Mouse (Mus musculus) lung, embryonic 16.5 days (tissue): ENCODE measurements around the gene Theg. TPM values are rescaled to one million over a fixed set of nuclear protein-coding genes. Genes with fewer than 3 reads are reported as not detected.
A peak's percentile ranks its signal among the peaks of the same experiment; 100 is the strongest.

Source experiments
- ATAC-seq: fragments of 200-750 bp; cut with Nextera tagmentation; 2 replicates; pipeline ENCODE4 v1.8.0; 2017; ENCODE audit warnings: low read depth, mild to moderate bottlenecking, moderate library complexity
- H3K27ac ChIP-seq: fragments of 300-500 bp; sonication (generic); 2 replicates; pipeline ENCODE4 v1.5.1; 2014; ENCODE audit warnings: mild to moderate bottlenecking, control low read depth, low read length
- H3K27me3 ChIP-seq: fragments of 300-500 bp; sonication (generic); 2 replicates; pipeline ENCODE4 v1.6.1; 2014; ENCODE audit warnings: low read depth, low read length, mixed read lengths; ENCODE audit not compliant: control insufficient read depth, insufficient read depth
- H3K36me3 ChIP-seq: fragments of 300-500 bp; sonication (generic); 2 replicates; pipeline ENCODE4 v1.6.1; 2014; ENCODE audit warnings: low read length; ENCODE audit not compliant: control insufficient read depth, insufficient read depth
- H3K4me1 ChIP-seq: fragments of 300-500 bp; sonication (generic); replicated peaks from 2 replicates; pipeline ENCODE4 v1.6.1; 2014; ENCODE audit warnings: low read length, mixed read lengths; ENCODE audit not compliant: control insufficient read depth, insufficient read depth
- H3K4me2 ChIP-seq: fragments of 300-500 bp; sonication (generic); 2 replicates; pipeline ENCODE4 v1.6.1; 2014; ENCODE audit warnings: low read depth, low read length, control low read depth
- H3K4me3 ChIP-seq: fragments of 300-500 bp; sonication (generic); 2 replicates; pipeline ENCODE4 v1.5.1; 2014; ENCODE audit warnings: mild to moderate bottlenecking, low read length, control low read depth
- H3K9ac ChIP-seq: fragments of 300-500 bp; sonication (generic); 2 replicates; pipeline ENCODE4 v1.6.1; 2014; ENCODE audit warnings: low read length, control low read depth
- H3K9me3 ChIP-seq: fragments of 300-500 bp; sonication (generic); 2 replicates; pipeline ENCODE4 v1.6.1; 2016; ENCODE audit warnings: low read length; ENCODE audit not compliant: control insufficient read depth
- WGBS: fragments of 180-500 bp; shearing (Covaris S2); extraction: QIAGEN DNeasy Blood & Tissue Kit; methylation state at CpG from one replicate; pipeline ENCODE4 v1.1.7; 2014; 5-methylcytosine and 5-hydroxymethylcytosine counted together
- polyA plus RNA-seq: library from polyadenylated mRNA; unstranded; fragments of >200 nt; fragmentation: Nextera tagmentation; extraction: Ambion mirVana; gene quantifications from 2 replicates; pipeline ENCODE4 v1.2.1, GENCODE M21; 2015

The Theg gene
- polyA plus RNA-seq, 1 experiment from 2014 or later: not detected

- no peaks in the 10 kb centered on the region for H3K9me3 ChIP-seq
- H3K4me3 ChIP-seq: no peak overlapping the region
- H3K36me3 ChIP-seq: no peaks in the 10 kb centered on the region
- WGBS: 85% methylated on average over 6 of the region's 6 CpGs
- no peaks in the 10 kb centered on the region for H3K4me1 ChIP-seq
- H3K4me2 ChIP-seq: no peak overlapping the region
- no peak overlapping the region for H3K27ac ChIP-seq
- H3K9ac ChIP-seq: no peak overlapping the region
- no peaks in the 10 kb centered on the region for H3K27me3 ChIP-seq
- no peak for ATAC-seq
Observed at GRCm38 (mm10) chr10:79574796-79575195, 12.3 kb downstream of the Theg start.

- no peak overlapping the region for H3K4me2 ChIP-seq
- H3K9ac ChIP-seq: no peak overlapping the region
- H3K27me3 ChIP-seq: no peaks in the 10 kb centered on the region
- H3K36me3 ChIP-seq: no peaks in the 10 kb centered on the region
- WGBS: 71% methylated on average over 8 of the region's 8 CpGs
- no peak overlapping the region for H3K27ac ChIP-seq
- no peaks in the 10 kb centered on the region for H3K4me1 ChIP-seq
- H3K9me3 ChIP-seq: no peaks in the 10 kb centered on the region
- no peak for ATAC-seq
- no peak overlapping the region for H3K4me3 ChIP-seq
Observed at GRCm38 (mm10) chr10:79574350-79574749, 12.8 kb downstream of the Theg start.

GRCm38 (mm10) chr10:79573611-79574010 is 13.5 kb downstream of the Theg start:
- no peaks in the 10 kb centered on the region for H3K27me3 ChIP-seq
- H3K4me1 ChIP-seq: no peaks in the 10 kb centered on the region
- no peak overlapping the region for H3K9ac ChIP-seq
- H3K4me2 ChIP-seq: no peak overlapping the region
- no peak overlapping the region for H3K4me3 ChIP-seq
- WGBS: 78% methylated on average over 6 of the region's 6 CpGs
- no peak overlapping the region for H3K27ac ChIP-seq
- no peaks in the 10 kb centered on the region for H3K36me3 ChIP-seq
- no peaks in the 10 kb centered on the region for H3K9me3 ChIP-seq
- no peak for ATAC-seq

GRCm38 (mm10) chr10:79571314-79571713 is 15.8 kb downstream of the Theg start:
- no peaks in the 10 kb centered on the region for H3K9me3 ChIP-seq
- 90% methylated on average over 2 of the region's 2 CpGs for WGBS
- no peak overlapping the region for H3K4me2 ChIP-seq
- H3K9ac ChIP-seq: no peak overlapping the region
- no peak overlapping the region for H3K4me3 ChIP-seq
- no peaks in the 10 kb centered on the region for H3K36me3 ChIP-seq
- no peak for ATAC-seq
- no peak overlapping the region for H3K27ac ChIP-seq
- H3K4me1 ChIP-seq: no peaks in the 10 kb centered on the region
- no peaks in the 10 kb centered on the region for H3K27me3 ChIP-seq

- H3K36me3 ChIP-seq: no peaks in the 10 kb centered on the region
- ATAC-seq: no peak
- H3K4me2 ChIP-seq: no peak overlapping the region
- H3K9ac ChIP-seq: no peak overlapping the region
- no peak overlapping the region for H3K27ac ChIP-seq
- 88% methylated on average over 5 of the region's 5 CpGs for WGBS
- H3K4me1 ChIP-seq: no peaks in the 10 kb centered on the region
- H3K9me3 ChIP-seq: no peaks in the 10 kb centered on the region
- H3K4me3 ChIP-seq: no peak overlapping the region
- no peaks in the 10 kb centered on the region for H3K27me3 ChIP-seq
Observed at GRCm38 (mm10) chr10:79569921-79570320, 17.2 kb downstream of the Theg start.

- WGBS: 84% methylated on average over 2 of the region's 2 CpGs
- H3K36me3 ChIP-seq: no peaks in the 10 kb centered on the region
- H3K9ac ChIP-seq: no peak overlapping the region
- ATAC-seq: no peak
- H3K27ac ChIP-seq: no peak overlapping the region
- no peak overlapping the region for H3K4me2 ChIP-seq
- no peaks in the 10 kb centered on the region for H3K27me3 ChIP-seq
- H3K4me3 ChIP-seq: no peak overlapping the region
- H3K4me1 ChIP-seq: no peaks in the 10 kb centered on the region; the same call in 1 of the 2 replicates
- no peaks in the 10 kb centered on the region for H3K9me3 ChIP-seq
Observed at GRCm38 (mm10) chr10:79559716-79560115, 27.4 kb downstream of the Theg start.

- H3K9ac ChIP-seq: no peak overlapping the region
- no peak for ATAC-seq
- H3K4me1 ChIP-seq: peaks cover 9% of the 10 kb centered on the region
- no peaks in the 10 kb centered on the region for H3K36me3 ChIP-seq
- no peaks in the 10 kb centered on the region for H3K9me3 ChIP-seq
- no peak overlapping the region for H3K4me2 ChIP-seq
- WGBS: 91% methylated on average over 5 of the region's 5 CpGs
- no peaks in the 10 kb centered on the region for H3K27me3 ChIP-seq
- no peak overlapping the region for H3K4me3 ChIP-seq
- H3K27ac ChIP-seq: no peak overlapping the region
Observed at GRCm38 (mm10) chr10:79557496-79557895, 29.6 kb downstream of the Theg start.

- no peak overlapping the region for H3K4me3 ChIP-seq
- WGBS: 87% methylated on average over 5 of the region's 5 CpGs
- no peaks in the 10 kb centered on the region for H3K9me3 ChIP-seq
- no peak for ATAC-seq
- no peak overlapping the region for H3K4me2 ChIP-seq
- H3K36me3 ChIP-seq: no peaks in the 10 kb centered on the region
- no peak overlapping the region for H3K9ac ChIP-seq
- no peak overlapping the region for H3K27ac ChIP-seq
- H3K27me3 ChIP-seq: no peaks in the 10 kb centered on the region
- H3K4me1 ChIP-seq: peaks cover 11% of the 10 kb centered on the region
Observed at GRCm38 (mm10) chr10:79556951-79557350, 30.2 kb downstream of the Theg start.

- Histone ChIP-seq H3K36me3 (no peaks in the 10 kb centered on the region), H3K9me3 (no peaks in the 10 kb centered on the region), H3K4me2 (peak overlapping the region; percentile 87), H3K27ac (no peak overlapping the region), H3K4me3 (peak overlapping the region; percentile 87), H3K27me3 (no peaks in the 10 kb centered on the region), H3K4me1 (peaks cover 11% of the 10 kb centered on the region), H3K9ac (peak overlapping the region; percentile 94)
- peak; percentile 6 for ATAC-seq
- 24% methylated on average over 7 of the region's 7 CpGs for WGBS
Observed at GRCm38 (mm10) chr10:79555238-79555724, 31.9 kb downstream of the Theg start.
